Mouse (Mus musculus) kidney, postnatal 14 days (tissue): Measurements from ENCODE around the gene Arfgef3.
A peak's percentile ranks its signal among the peaks of the same experiment; 100 is the strongest.
"Not testable (repeated sequence)": the region's sequence is repeated elsewhere in the genome, so short reads cannot be mapped to it uniquely, and the experiment has no call there.

ENCODE experiments used
- DNase-seq: peaks from one replicate; pipeline ENCODE4 v3.0.0; 2022; ENCODE audit warnings: mixed read lengths

The Arfgef3 gene

GRCm38 (mm10) chr10:18562940-18563339 is 180.8 kb downstream of the Arfgef3 start:
- peak; percentile 53 for DNase-seq

GRCm38 (mm10) chr10:18561445-18561844 is 182.3 kb downstream of the Arfgef3 start:
- no peak for DNase-seq

- DNase-seq, result not testable (repeated sequence)
Measured at GRCm38 (mm10) chr10:18559076-18559475, 184.7 kb downstream of the Arfgef3 start.

GRCm38 (mm10) chr10:18549321-18550216 is 194.2 kb downstream of the Arfgef3 start:
- peak; percentile 35 for DNase-seq

- DNase-seq, result peak; percentile 23
Measured at GRCm38 (mm10) chr10:18547381-18547780, 196.4 kb downstream of the Arfgef3 start.

- peak; percentile 75 for DNase-seq
Measured at GRCm38 (mm10) chr10:18545813-18546235, 197.9 kb downstream of the Arfgef3 start, which contains the start of gene Hebp2. Hebp2 (minus strand) TSS chr10:18546076.

GRCm38 (mm10) chr10:18545309-18545708 is 198.4 kb downstream of the Arfgef3 start:
- DNase-seq, result no peak

GRCm38 (mm10) chr10:18536889-18537288 is 206.9 kb downstream of the Arfgef3 start:
- DNase-seq, result no peak

GRCm38 (mm10) chr10:18532293-18532692 is 211.5 kb downstream of the Arfgef3 start:
- DNase-seq, result no peak
